Mouse (Mus musculus) B cell, adult 2 months (primary cell): ENCODE measurements at regions not wholly inside any gene's neighbourhood (a gene's known extent, or its start where the extent isn't known, plus 50 kb on each side); places are given as distances from the start of the nearest gene placed in this dataset.
"Not testable (repeated sequence)": the region's sequence is repeated elsewhere in the genome, so short reads cannot be mapped to it uniquely, and the experiment has no call there.

Experiments used
- DNase-seq, 2 experiments: peaks; one replicate each; pipeline ENCODE4 v3.0.0; 2022

GRCm38 (mm10) chr4:9724801-9725200, 1149.5 kb upstream of the 2610301B20Rik start:
- not testable (repeated sequence) for DNase-seq

GRCm38 (mm10) chr4:9737691-9738090, 1136.6 kb upstream of the 2610301B20Rik start:
- DNase-seq, result no peak

GRCm38 (mm10) chr4:9747411-9747938, 1126.8 kb upstream of the 2610301B20Rik start:
- DNase-seq, result no peak

GRCm38 (mm10) chr4:9748110-9748509, 1126.2 kb upstream of the 2610301B20Rik start:
- DNase-seq, result no peak

- DNase-seq, result no peak
Measured at GRCm38 (mm10) chr4:9749877-9750276, 1124.4 kb upstream of the 2610301B20Rik start.

GRCm38 (mm10) chr4:9750404-9750803, 1123.9 kb upstream of the 2610301B20Rik start:
- no peak for DNase-seq

GRCm38 (mm10) chr4:9763321-9763720, 1111.0 kb upstream of the 2610301B20Rik start:
- DNase-seq, result no peak

- DNase-seq, result no peak
Measured at GRCm38 (mm10) chr4:9769633-9770205, 1104.6 kb upstream of the 2610301B20Rik start.

- peak; percentile 41 to 49 for DNase-seq
Measured at GRCm38 (mm10) chr4:9770372-9771102, 1103.8 kb upstream of the 2610301B20Rik start.

GRCm38 (mm10) chr4:9771103-9771474, 1103.2 kb upstream of the 2610301B20Rik start:
- DNase-seq, result no peak

- DNase-seq, result no peak
Measured at GRCm38 (mm10) chr4:9778391-9778790, 1095.9 kb upstream of the 2610301B20Rik start.

GRCm38 (mm10) chr4:9779594-9779993, 1094.7 kb upstream of the 2610301B20Rik start:
- no peak for DNase-seq

- peak; percentile 40 for DNase-seq
Measured at GRCm38 (mm10) chr4:9780179-9780578, 1094.1 kb upstream of the 2610301B20Rik start.

- DNase-seq, result no peak
Measured at GRCm38 (mm10) chr4:9781318-9781717, 1093.0 kb upstream of the 2610301B20Rik start.

GRCm38 (mm10) chr4:9787795-9788365, 1086.4 kb upstream of the 2610301B20Rik start:
- DNase-seq, result no peak

GRCm38 (mm10) chr4:9790478-9790877, 1083.8 kb upstream of the 2610301B20Rik start:
- DNase-seq, result no peak
